Mouse (Mus musculus) induced T-regulatory cell, adult 2 months (primary cell): ENCODE results near the gene Myo1c.

Experiments
- DNase-seq: peaks from one replicate; pipeline ENCODE4 v3.0.0-alpha.2; 2012; ENCODE audit warnings: low read depth

Myo1c gene

GRCm38 (mm10) chr11:75650311-75650710 lies at the start of gene Myo1c:
TSS of gene Myo1c (plus strand) at chr11:75650504.
- DNase-seq = no peak

- DNase-seq = no peak
These were observed 45.5 kb upstream of the Myo1c start for GRCm38 (mm10) chr11:75604826-75605225.

GRCm38 (mm10) chr11:75605318-75605717 lies 45.0 kb upstream of the Myo1c start:
- DNase-seq = no peak

GRCm38 (mm10) chr11:75608776-75609175 lies 41.5 kb upstream of the Myo1c start:
- no peak for DNase-seq

GRCm38 (mm10) chr11:75610021-75610420 lies 40.3 kb upstream of the Myo1c start:
- DNase-seq = no peak

GRCm38 (mm10) chr11:75614769-75615168 lies 35.5 kb upstream of the Myo1c start:
- no peak for DNase-seq

- DNase-seq = no peak
These were observed 34.7 kb upstream of the Myo1c start for GRCm38 (mm10) chr11:75615556-75615955.

- DNase-seq = peak; percentile 54
These were observed 31.2 kb upstream of the Myo1c start for GRCm38 (mm10) chr11:75619133-75619532.

GRCm38 (mm10) chr11:75620136-75620780 lies 30.0 kb upstream of the Myo1c start:
- DNase-seq = no peak

GRCm38 (mm10) chr11:75621426-75621825 lies 28.9 kb upstream of the Myo1c start:
- DNase-seq = no peak

- no peak for DNase-seq
These were observed 27.5 kb upstream of the Myo1c start for GRCm38 (mm10) chr11:75622588-75623329.

GRCm38 (mm10) chr11:75624102-75624554 lies 26.2 kb upstream of the Myo1c start:
- no peak for DNase-seq

- DNase-seq = no peak
These were observed 24.5 kb upstream of the Myo1c start for GRCm38 (mm10) chr11:75625820-75626219.

GRCm38 (mm10) chr11:75630098-75630497 lies 20.2 kb upstream of the Myo1c start:
- DNase-seq = no peak

GRCm38 (mm10) chr11:75630645-75631229 lies 19.6 kb upstream of the Myo1c start, which contains the start of gene Inpp5k:
TSS of gene Inpp5k (plus strand) at chr11:75630988.
- peak; percentile 99 for DNase-seq

- DNase-seq = peak; percentile 70
These were observed 18.6 kb upstream of the Myo1c start for GRCm38 (mm10) chr11:75631561-75632225.

GRCm38 (mm10) chr11:75632921-75633320 lies 17.4 kb upstream of the Myo1c start:
- DNase-seq = no peak

- no peak for DNase-seq
These were observed 15.5 kb upstream of the Myo1c start for GRCm38 (mm10) chr11:75634801-75635200.

GRCm38 (mm10) chr11:75635315-75635714 lies 15.0 kb upstream of the Myo1c start:
- no peak for DNase-seq

GRCm38 (mm10) chr11:75643323-75643722 lies 7.0 kb upstream of the Myo1c start:
- DNase-seq = no peak

GRCm38 (mm10) chr11:75644684-75645083 lies 5.6 kb upstream of the Myo1c start:
- no peak for DNase-seq

GRCm38 (mm10) chr11:75647681-75648211 lies 2.6 kb upstream of the Myo1c start:
- DNase-seq = no peak
